In genomic region chr1:186618285-186618684, GRCm38 (mm10) we compare ENCODE assay signal across 16 mouse cellular contexts.
DNase-seq lines count a peak whose midpoint lies in the region; ATAC-seq and TF ChIP-seq lines count a peak whose summit lies in the region.
"Had no signal": no experiment of that assay in that cellular context is flagged by ENCODE, and none has a peak within 500 bp of the region (broad histone marks: within the 10 kb centered on the region; RNA-seq: fewer than 3 reads in every experiment).

No protein-coding gene starts in this region.

- H3K4me3 ChIP-seq in heart, embryonic 12.5 days, result no peak overlapping the region
- no peak overlapping the region for H3K4me3 ChIP-seq in lung, postnatal 0 days (ENCODE audit: low read depth, low read length)
- H3K4me3 ChIP-seq in forebrain, embryonic 14.5 days (ENCODE audit: low read depth, low read length), result no peak overlapping the region
- H3K4me3 ChIP-seq: hindbrain, embryonic 13.5 days; limb, embryonic 12.5 days; midbrain, embryonic 13.5 days had no signal

- no peaks in the 10 kb centered on the region for H3K27me3 ChIP-seq in heart, embryonic 12.5 days (replicated peaks)
- H3K27me3 ChIP-seq in lung, postnatal 0 days (replicated peaks; ENCODE audit: insufficient read depth, low read length), result no peaks in the 10 kb centered on the region
- no peaks in the 10 kb centered on the region for H3K27me3 ChIP-seq in forebrain, embryonic 14.5 days (replicated peaks; ENCODE audit: control insufficient read depth, insufficient read depth, low read length)
- H3K27me3 ChIP-seq: hindbrain, embryonic 13.5 days; limb, embryonic 12.5 days; midbrain, embryonic 13.5 days had no signal

- WGBS in heart, embryonic 12.5 days, result 79% methylated on average over 6 of the region's 6 CpGs
- 42% methylated on average over 6 of the region's 6 CpGs for WGBS in lung, postnatal 0 days
- WGBS in forebrain, embryonic 14.5 days, result 84% methylated on average over 6 of the region's 6 CpGs

- no peaks in the 10 kb centered on the region for H3K4me1 ChIP-seq in heart, embryonic 12.5 days (replicated peaks)
- H3K4me1 ChIP-seq in lung, postnatal 0 days (ENCODE audit: insufficient read depth, low read depth, low read length), result no peaks in the 10 kb centered on the region; the same call in 1 of the 2 replicates
- H3K4me1 ChIP-seq in forebrain, embryonic 14.5 days (ENCODE audit: control insufficient read depth, insufficient read depth, low read length), result no peaks in the 10 kb centered on the region
- H3K4me1 ChIP-seq: hindbrain, embryonic 13.5 days; limb, embryonic 12.5 days; midbrain, embryonic 13.5 days had no signal

- no peak; the same call in 1 of the 2 replicates for TF ChIP-seq EP300 in lung, postnatal 0 days (IDR thresholded peaks at IDR 0.05)

- DNase-seq in heart, adult 11 months, result peak; percentile 93
- peak; percentile 77 for DNase-seq in NIH3T3 (ENCODE audit: low read depth)
- peak; percentile 59 for DNase-seq in fibroblast of lung, adult 2 months (ENCODE audit: low read depth)
- peak; percentile 91 for DNase-seq in lung, postnatal 0 days (ENCODE audit: low spot score)
- DNase-seq in layer of hippocampus, adult 9-11 months, result no peak
- no peak for DNase-seq in forebrain, embryonic 14.5 days (ENCODE audit: low spot score)
- DNase-seq: adrenal gland, adult 8-10 months; cerebellum, adult 9-11 months; kidney, postnatal 10 days; thymus, postnatal 4 days had no signal

- ATAC-seq in heart, embryonic 12.5 days (ENCODE audit: insufficient number of reproducible peaks, low FRiP score), result no peak
- ATAC-seq in lung, postnatal 0 days, result peak; percentile 88
- ATAC-seq in forebrain, embryonic 14.5 days, result no peak
- ATAC-seq: intestine, embryonic 16.5 days; midbrain, embryonic 13.5 days had no signal

- H3K9me3 ChIP-seq in heart, embryonic 12.5 days (replicated peaks), result no peaks in the 10 kb centered on the region
- no peaks in the 10 kb centered on the region for H3K9me3 ChIP-seq in lung, postnatal 0 days (ENCODE audit: low read length)
- H3K9me3 ChIP-seq in forebrain, embryonic 14.5 days (replicated peaks; ENCODE audit: control insufficient read depth, low read length), result no peaks in the 10 kb centered on the region
- H3K9me3 ChIP-seq: hindbrain, embryonic 13.5 days; limb, embryonic 12.5 days; midbrain, embryonic 13.5 days had no signal

- no peak overlapping the region for H3K27ac ChIP-seq in heart, embryonic 12.5 days (ENCODE audit: poor library complexity, severe bottlenecking)
- peak overlapping the region; percentile 58 for H3K27ac ChIP-seq in lung, postnatal 0 days (ENCODE audit: low read length)
- no peak overlapping the region for H3K27ac ChIP-seq in forebrain, embryonic 14.5 days (ENCODE audit: low read depth, low read length)
- H3K27ac ChIP-seq: hindbrain, embryonic 13.5 days; limb, embryonic 12.5 days; midbrain, embryonic 13.5 days; stomach, postnatal 0 days had no signal

- no peak overlapping the region for H3K4me2 ChIP-seq in heart, embryonic 12.5 days
- no peak overlapping the region for H3K4me2 ChIP-seq in lung, postnatal 0 days (replicated peaks; ENCODE audit: low read depth, low read length)
- no peak overlapping the region for H3K4me2 ChIP-seq in forebrain, embryonic 14.5 days (ENCODE audit: low read length)
- H3K4me2 ChIP-seq: hindbrain, embryonic 13.5 days; limb, embryonic 12.5 days; midbrain, embryonic 13.5 days had no signal

- no peaks in the 10 kb centered on the region for H3K36me3 ChIP-seq in heart, embryonic 12.5 days
- H3K36me3 ChIP-seq in lung, postnatal 0 days (ENCODE audit: insufficient read depth, low read length), result no peaks in the 10 kb centered on the region
- no peaks in the 10 kb centered on the region for H3K36me3 ChIP-seq in forebrain, embryonic 14.5 days (ENCODE audit: control insufficient read depth, insufficient read depth, low read length)
- H3K36me3 ChIP-seq: hindbrain, embryonic 13.5 days; midbrain, embryonic 13.5 days had no signal

- TF ChIP-seq CTCF in lung, postnatal 0 days (IDR thresholded peaks at IDR 0.05), result no peak

- H3K9ac ChIP-seq in heart, embryonic 12.5 days, result no peak overlapping the region
- no peak overlapping the region for H3K9ac ChIP-seq in lung, postnatal 0 days (replicated peaks; ENCODE audit: low read depth)
- H3K9ac ChIP-seq in forebrain, embryonic 14.5 days (ENCODE audit: low read length), result no peak overlapping the region
- H3K9ac ChIP-seq: hindbrain, embryonic 13.5 days; limb, embryonic 12.5 days; midbrain, embryonic 13.5 days had no signal

Comparison
In these comparisons a context has a peak if more than half of its experiments do, and no peak if none do; other contexts are left out.
1. DNase-seq: peak in heart, adult 11 months (single experiment), NIH3T3 (single experiment), fibroblast of lung, adult 2 months (single experiment) and lung, postnatal 0 days (single experiment); none in layer of hippocampus, adult 9-11 months (single experiment) and forebrain, embryonic 14.5 days (single experiment).